Mouse (Mus musculus) E14TG2a.4 (cell line): ENCODE results near the gene Anxa2.

ENCODE experiments used
- CTCF ChIP-seq: conservative IDR thresholded peaks from 2 replicates; pipeline ENCODE4 v1.5.1; 2014; ENCODE audit warnings: low read length
- NANOG ChIP-seq: IDR thresholded peaks from 2 replicates; pipeline ENCODE4 v1.6.1; 2014; ENCODE audit warnings: borderline replicate concordance, low read length, mixed read lengths
- POU5F1 ChIP-seq: IDR thresholded peaks from 2 replicates; pipeline ENCODE4 v1.6.1; 2014; ENCODE audit warnings: low read length, borderline replicate concordance

DNA sequence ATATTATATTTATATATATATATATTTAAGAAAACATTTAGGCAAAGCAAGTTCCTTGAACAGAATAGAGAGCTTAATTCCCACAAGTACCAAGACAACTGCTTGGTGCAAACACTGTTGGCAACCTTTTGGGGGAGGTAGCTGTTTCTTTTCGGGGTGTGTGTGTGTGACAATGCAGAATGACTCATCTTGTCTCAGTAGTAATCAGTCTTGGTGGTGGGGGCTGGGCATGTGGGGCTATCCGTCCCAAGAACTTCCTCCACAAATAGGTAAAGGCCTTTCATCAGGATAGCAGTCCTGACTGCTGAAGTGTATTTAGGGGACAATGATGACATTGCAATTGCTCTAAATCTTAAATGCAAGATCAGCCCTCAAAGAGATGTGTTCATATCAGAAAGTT is 9.6 kb downstream of the Anxa2 start:
- TF ChIP-seq CTCF (no peak), POU5F1 (no peak), NANOG (no peak)
